Mouse (Mus musculus) embryonic fibroblast, embryonic 13.5 days (primary cell): ENCODE results near the gene Trim38.
"Not testable (repeated sequence)": the region's sequence is repeated elsewhere in the genome, so short reads cannot be mapped to it uniquely, and the experiment has no call there.

Experiments
- CTCF ChIP-seq: IDR thresholded peaks from 2 replicates; pipeline ENCODE4 v1.5.1; 2011; ENCODE audit warnings: mild to moderate bottlenecking, control low read depth, low read length, moderate library complexity, borderline replicate concordance; ENCODE audit not compliant: insufficient read depth
- POLR2A ChIP-seq: IDR thresholded peaks from 2 replicates; pipeline ENCODE4 v1.6.1; 2011; ENCODE audit warnings: low read depth, mild to moderate bottlenecking, control low read depth, low read length, moderate library complexity

DNA sequence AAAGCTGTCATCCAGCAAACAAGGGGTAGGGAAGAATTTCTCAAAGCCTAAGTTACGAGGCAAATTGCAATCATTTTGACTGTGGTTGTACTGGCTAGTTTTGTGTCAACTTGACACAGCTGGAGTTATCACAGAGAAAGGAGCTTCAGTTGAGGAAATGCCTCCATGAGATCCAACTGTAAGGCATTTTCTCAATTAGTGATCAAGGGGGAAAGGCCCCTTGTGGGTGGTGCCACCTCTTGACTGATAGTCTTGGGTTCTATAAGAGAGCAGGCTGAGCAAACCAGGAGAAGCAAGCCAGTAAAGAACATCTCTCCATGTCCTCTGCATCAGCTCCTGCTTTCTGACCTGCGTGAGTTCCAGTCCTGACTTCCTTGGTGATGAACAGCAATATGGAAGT, at the start of gene Trim38:
- not testable (repeated sequence) for TF ChIP-seq CTCF, POLR2A
